Mouse (Mus musculus): ENCODE results near the gene Bco2. TPM values are rescaled to one million over a fixed set of nuclear protein-coding genes. Genes with fewer than 3 reads are reported as not detected.

The Bco2 gene
- polyA plus RNA-seq, 1 experiment from 2014 or later = 0.12 TPM

DNA sequence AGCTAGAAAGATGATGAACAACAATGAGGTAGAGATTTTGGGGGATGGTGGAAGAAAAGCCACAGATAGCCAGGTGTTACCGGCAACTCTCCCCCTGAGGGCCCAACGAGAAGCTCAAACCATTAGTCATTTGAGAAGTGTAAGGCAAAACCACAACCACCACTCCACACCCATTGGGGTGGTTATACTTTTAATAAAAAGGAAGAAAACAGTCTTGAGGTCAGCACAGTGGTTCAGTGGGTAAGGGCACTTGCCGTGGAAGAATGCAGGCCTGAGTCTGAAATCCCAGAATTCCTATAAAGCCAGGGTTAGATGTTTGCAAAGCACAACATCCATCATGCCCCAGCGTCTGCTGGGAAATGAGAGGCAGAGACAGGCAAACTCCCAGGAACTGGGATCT, 17.7 kb downstream of the Bco2 start:
- H3K9ac ChIP-seq (ENCODE audit: low read length) = no peak overlapping the region
- H3K27ac ChIP-seq (replicated peaks in 1 of 2; ENCODE audit: control insufficient read depth in 1 of 2, insufficient read depth in 1 of 2, low read depth in 2 of 2, low read length in 2 of 2) = no peak overlapping the region
- H3K4me1 ChIP-seq (ENCODE audit: control insufficient read depth in 2 of 2, insufficient read depth in 2 of 2, low read length in 2 of 2) = no peaks in the 10 kb centered on the region
- no peaks in the 10 kb centered on the region for H3K36me3 ChIP-seq (ENCODE audit: control insufficient read depth, insufficient read depth, low read length)
- no peak overlapping the region for H3K4me3 ChIP-seq (ENCODE audit: control insufficient read depth in 1 of 2, insufficient read depth in 1 of 2, low read depth in 1 of 2, low read length in 2 of 2)
- ATAC-seq (ENCODE audit: insufficient number of reproducible peaks, insufficient read depth, low FRiP score, low read depth) = no peak
- H3K4me2 ChIP-seq (ENCODE audit: low read length) = no peak overlapping the region
- no peaks in the 10 kb centered on the region for H3K9me3 ChIP-seq (ENCODE audit: control insufficient read depth, low read length)
- 76% methylated on average over 4 of the region's 4 CpGs for WGBS
- H3K27me3 ChIP-seq (ENCODE audit: control insufficient read depth, insufficient read depth, low read length) = no peaks in the 10 kb centered on the region

DNA sequence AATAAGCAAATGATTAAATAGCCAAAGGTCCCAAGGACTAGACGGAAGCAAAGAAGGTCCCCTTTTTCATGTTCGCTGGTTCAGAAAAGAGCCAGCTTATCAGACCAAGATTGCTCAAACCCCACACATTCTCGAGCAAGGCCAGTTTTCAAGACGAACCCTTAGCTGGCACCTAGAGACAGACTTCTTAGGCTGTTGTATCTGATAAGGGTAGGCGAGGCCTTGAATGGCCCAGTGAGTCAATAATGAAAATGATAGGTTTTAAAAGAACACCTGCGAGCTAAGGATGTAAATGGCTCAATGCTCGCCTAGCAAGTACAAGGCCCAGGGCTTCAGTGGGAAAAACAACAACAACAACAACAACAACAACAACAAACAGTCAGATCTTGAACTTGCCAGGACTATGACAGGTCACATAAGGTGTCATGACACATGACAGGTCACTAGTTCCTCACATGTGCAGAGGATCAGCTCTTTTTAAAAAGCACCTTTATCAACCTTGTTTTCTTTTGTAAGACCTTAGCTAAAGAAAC, 18.3 kb downstream of the Bco2 start:
- Histone ChIP-seq H3K4me2 (ENCODE audit: low read length) (no peak overlapping the region), H3K9ac (ENCODE audit: low read length) (no peak overlapping the region)
- 70% methylated on average over 7 of the region's 7 CpGs for WGBS

DNA sequence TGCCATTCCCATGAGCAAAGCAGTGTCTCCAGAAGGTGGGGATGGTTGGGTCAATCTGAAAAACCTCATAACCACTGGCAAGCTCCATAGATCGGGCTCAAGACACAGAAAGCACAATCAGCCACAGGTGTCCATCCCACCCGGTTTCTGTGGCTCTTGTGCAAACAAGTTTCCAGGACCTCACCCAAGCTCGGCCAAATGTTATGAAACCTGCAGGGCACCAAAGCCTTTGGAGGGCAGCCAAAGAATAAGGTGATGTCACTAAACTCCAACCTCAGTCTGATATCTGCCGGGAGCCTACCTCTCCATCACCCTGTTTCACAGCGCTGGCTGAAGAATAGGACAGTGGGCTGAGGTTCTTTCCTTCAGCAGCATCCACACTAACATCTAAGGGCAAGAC, 19.1 kb downstream of the Bco2 start:
- no peak overlapping the region for H3K4me3 ChIP-seq (ENCODE audit: control insufficient read depth in 1 of 2, insufficient read depth in 1 of 2, low read depth in 1 of 2, low read length in 2 of 2)
- H3K4me1 ChIP-seq (ENCODE audit: control insufficient read depth in 2 of 2, insufficient read depth in 2 of 2, low read length in 2 of 2) = no peaks in the 10 kb centered on the region
- no peak overlapping the region for H3K9ac ChIP-seq (ENCODE audit: low read length)
- H3K4me2 ChIP-seq (ENCODE audit: low read length) = no peak overlapping the region
- no peaks in the 10 kb centered on the region for H3K27me3 ChIP-seq (ENCODE audit: control insufficient read depth, insufficient read depth, low read length)
- no peak for ATAC-seq (ENCODE audit: insufficient number of reproducible peaks, insufficient read depth, low FRiP score, low read depth)
- 65% methylated on average over 5 of the region's 5 CpGs for WGBS
- H3K27ac ChIP-seq (replicated peaks in 1 of 2; ENCODE audit: control insufficient read depth in 1 of 2, insufficient read depth in 1 of 2, low read depth in 2 of 2, low read length in 2 of 2) = no peak overlapping the region
- H3K9me3 ChIP-seq (ENCODE audit: control insufficient read depth, low read length) = no peaks in the 10 kb centered on the region
- H3K36me3 ChIP-seq (ENCODE audit: control insufficient read depth, insufficient read depth, low read length) = no peaks in the 10 kb centered on the region

More for the DNA sequence above, 18.3 kb downstream of the Bco2 start:
- H3K27me3 ChIP-seq (ENCODE audit: control insufficient read depth, insufficient read depth, low read length) = no peaks in the 10 kb centered on the region
- H3K9me3 ChIP-seq (ENCODE audit: control insufficient read depth, low read length) = no peaks in the 10 kb centered on the region
- no peaks in the 10 kb centered on the region for H3K4me1 ChIP-seq (ENCODE audit: control insufficient read depth in 2 of 2, insufficient read depth in 2 of 2, low read length in 2 of 2)
- no peak overlapping the region for H3K4me3 ChIP-seq (ENCODE audit: control insufficient read depth in 1 of 2, insufficient read depth in 1 of 2, low read depth in 1 of 2, low read length in 2 of 2)
- ATAC-seq (ENCODE audit: insufficient number of reproducible peaks, insufficient read depth, low FRiP score, low read depth) = no peak
- H3K36me3 ChIP-seq (ENCODE audit: control insufficient read depth, insufficient read depth, low read length) = no peaks in the 10 kb centered on the region
- H3K27ac ChIP-seq (replicated peaks in 1 of 2; ENCODE audit: control insufficient read depth in 1 of 2, insufficient read depth in 1 of 2, low read depth in 2 of 2, low read length in 2 of 2) = no peak overlapping the region

DNA sequence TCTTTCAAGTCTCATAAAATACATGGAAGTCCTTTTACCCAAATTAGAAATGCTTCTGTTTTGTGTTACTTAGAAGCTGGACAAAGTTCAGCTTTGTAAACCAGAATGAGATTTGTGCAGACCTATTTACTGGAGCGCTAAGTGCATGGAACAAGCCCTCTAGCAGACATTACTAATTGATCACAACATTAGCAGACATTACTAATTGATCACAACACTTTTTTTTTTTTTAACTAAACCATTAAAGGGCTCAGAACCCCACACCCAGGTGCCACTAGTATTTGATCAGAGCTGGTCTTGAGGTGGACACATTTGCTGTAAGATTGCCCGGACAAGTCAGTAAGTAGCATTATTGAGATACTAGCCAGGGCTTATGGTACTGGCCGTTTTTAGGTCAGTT, 21.2 kb downstream of the Bco2 start:
- 74% methylated on average over 3 of the region's 3 CpGs for WGBS
- Histone ChIP-seq H3K27ac (replicated peaks in 1 of 2; ENCODE audit: control insufficient read depth in 1 of 2, insufficient read depth in 1 of 2, low read depth in 2 of 2, low read length in 2 of 2) (no peak overlapping the region), H3K4me1 (ENCODE audit: control insufficient read depth in 2 of 2, insufficient read depth in 2 of 2, low read length in 2 of 2) (no peaks in the 10 kb centered on the region), H3K4me3 (ENCODE audit: control insufficient read depth in 1 of 2, insufficient read depth in 1 of 2, low read depth in 1 of 2, low read length in 2 of 2) (no peak overlapping the region), H3K27me3 (ENCODE audit: control insufficient read depth, insufficient read depth, low read length) (no peaks in the 10 kb centered on the region), H3K9ac (ENCODE audit: low read length) (no peak overlapping the region), H3K36me3 (ENCODE audit: control insufficient read depth, insufficient read depth, low read length) (no peaks in the 10 kb centered on the region), H3K9me3 (ENCODE audit: control insufficient read depth, low read length) (no peaks in the 10 kb centered on the region), H3K4me2 (ENCODE audit: low read length) (no peak overlapping the region)
- no peak for ATAC-seq (ENCODE audit: insufficient number of reproducible peaks, insufficient read depth, low FRiP score, low read depth)

DNA sequence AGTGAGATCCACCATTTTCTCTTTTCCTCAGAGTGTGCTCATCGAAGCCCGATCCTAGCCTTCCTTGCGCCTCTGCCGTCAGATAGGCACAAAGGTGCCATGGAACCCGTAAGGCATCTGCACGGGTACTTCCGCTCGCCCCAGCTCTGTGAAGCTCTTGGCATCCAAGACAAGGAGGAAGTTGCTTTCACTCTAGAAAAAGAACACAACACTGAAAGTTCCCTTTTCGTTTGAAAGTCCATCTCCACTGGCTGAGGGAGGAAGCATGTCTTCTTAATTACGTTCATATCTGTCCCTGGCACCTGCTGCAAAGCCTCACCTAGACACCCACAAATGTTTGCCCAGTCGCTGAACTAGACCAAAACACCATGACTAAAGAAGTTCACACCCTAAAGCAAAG, 21.7 kb downstream of the Bco2 start:
- Histone ChIP-seq H3K9ac (ENCODE audit: low read length) (no peak overlapping the region), H3K27me3 (ENCODE audit: control insufficient read depth, insufficient read depth, low read length) (no peaks in the 10 kb centered on the region), H3K4me2 (ENCODE audit: low read length) (no peak overlapping the region), H3K9me3 (ENCODE audit: control insufficient read depth, low read length) (no peaks in the 10 kb centered on the region), H3K4me1 (ENCODE audit: control insufficient read depth in 2 of 2, insufficient read depth in 2 of 2, low read length in 2 of 2) (no peaks in the 10 kb centered on the region), H3K27ac (replicated peaks in 1 of 2; ENCODE audit: control insufficient read depth in 1 of 2, insufficient read depth in 1 of 2, low read depth in 2 of 2, low read length in 2 of 2) (no peak overlapping the region), H3K4me3 (ENCODE audit: control insufficient read depth in 1 of 2, insufficient read depth in 1 of 2, low read depth in 1 of 2, low read length in 2 of 2) (no peak overlapping the region), H3K36me3 (ENCODE audit: control insufficient read depth, insufficient read depth, low read length) (no peaks in the 10 kb centered on the region)
- WGBS = 70% methylated on average over 11 of the region's 11 CpGs
- ATAC-seq (ENCODE audit: insufficient number of reproducible peaks, insufficient read depth, low FRiP score, low read depth) = no peak

DNA sequence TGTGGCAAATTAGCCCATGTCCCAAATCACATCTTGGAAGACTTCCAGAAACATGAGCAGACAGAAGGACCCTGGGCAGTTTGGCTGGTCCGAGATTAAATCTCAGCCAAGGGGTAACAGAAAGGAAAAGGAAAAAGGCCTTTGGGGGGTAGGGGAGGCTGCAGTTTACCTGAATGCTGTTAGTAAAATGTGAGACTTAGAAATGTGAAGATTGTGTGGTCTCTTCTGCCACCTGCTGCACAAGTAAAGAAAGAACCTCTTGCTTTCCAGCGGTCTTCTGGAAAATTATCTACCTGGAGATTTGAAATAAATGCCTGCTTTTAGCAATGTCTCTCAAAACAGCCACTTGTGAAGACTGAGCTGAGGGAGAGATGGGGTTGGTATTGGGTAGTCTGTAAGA, 24.1 kb downstream of the Bco2 start:
- Histone ChIP-seq H3K4me2 (ENCODE audit: low read length) (no peak overlapping the region), H3K9me3 (ENCODE audit: control insufficient read depth, low read length) (no peaks in the 10 kb centered on the region), H3K27me3 (ENCODE audit: control insufficient read depth, insufficient read depth, low read length) (no peaks in the 10 kb centered on the region), H3K4me3 (ENCODE audit: control insufficient read depth in 1 of 2, insufficient read depth in 1 of 2, low read depth in 1 of 2, low read length in 2 of 2) (no peak overlapping the region), H3K9ac (ENCODE audit: low read length) (no peak overlapping the region), H3K4me1 (ENCODE audit: control insufficient read depth in 2 of 2, insufficient read depth in 2 of 2, low read length in 2 of 2) (peaks cover 2 to 6% of the 10 kb centered on the region in 2 experiments; a peak in 2 of 4 replicates), H3K36me3 (ENCODE audit: control insufficient read depth, insufficient read depth, low read length) (no peaks in the 10 kb centered on the region), H3K27ac (replicated peaks in 1 of 2; ENCODE audit: control insufficient read depth in 1 of 2, insufficient read depth in 1 of 2, low read depth in 2 of 2, low read length in 2 of 2) (no peak overlapping the region)
- ATAC-seq (ENCODE audit: insufficient number of reproducible peaks, insufficient read depth, low FRiP score, low read depth) = no peak
- WGBS = 28% methylated on average over 2 of the region's 2 CpGs

DNA sequence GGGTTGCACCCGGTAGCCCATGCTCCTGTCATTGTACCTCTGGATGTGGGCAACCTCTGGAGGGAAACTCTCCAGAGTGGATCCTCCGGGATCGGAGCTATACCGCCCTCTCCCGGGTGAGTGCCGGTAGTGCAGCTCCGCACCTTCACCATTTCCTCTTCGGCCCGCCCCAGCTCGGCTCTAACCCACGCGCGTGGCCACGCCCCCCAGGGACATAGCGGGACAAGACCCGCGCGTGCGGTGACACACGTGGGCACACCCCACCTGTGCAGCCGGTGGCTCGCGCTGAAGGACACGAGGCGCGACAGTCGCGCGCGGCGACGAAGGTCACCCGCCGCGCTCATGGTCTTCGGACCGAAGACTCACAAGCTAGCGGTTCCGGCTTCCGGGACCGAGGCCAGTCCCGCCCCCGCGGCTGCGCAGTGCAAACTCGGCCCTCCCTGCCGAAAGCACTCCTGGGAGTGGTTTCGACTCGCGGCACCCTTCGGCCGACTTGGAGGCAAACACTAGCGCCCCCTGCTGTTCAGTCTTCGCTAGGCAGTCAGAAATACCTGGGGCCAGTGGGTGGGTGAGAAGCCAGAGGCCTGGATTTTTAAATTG, 26.6 kb downstream of the Bco2 start, which contains the start of gene Pts:
Gene Pts, minus strand, starts transcription at position 432 of the 600 bp plus-strand sequence.
- Histone ChIP-seq H3K9ac (ENCODE audit: low read length) (peak within 1 kb of the TSS; percentile 85), H3K4me1 (ENCODE audit: control insufficient read depth in 2 of 2, insufficient read depth in 2 of 2, low read length in 2 of 2) (peaks cover 2 to 6% of the 10 kb centered on the region in 2 experiments; a peak in 2 of 4 replicates), H3K27me3 (ENCODE audit: control insufficient read depth, insufficient read depth, low read length) (no peaks in the 10 kb centered on the region), H3K4me3 (ENCODE audit: control insufficient read depth in 1 of 2, insufficient read depth in 1 of 2, low read depth in 1 of 2, low read length in 2 of 2) (peak within 1 kb of the TSS; percentile 77 to 94), H3K9me3 (ENCODE audit: control insufficient read depth, low read length) (no peaks in the 10 kb centered on the region), H3K27ac (replicated peaks in 1 of 2; ENCODE audit: control insufficient read depth in 1 of 2, insufficient read depth in 1 of 2, low read depth in 2 of 2, low read length in 2 of 2) (peak within 1 kb of the TSS; percentile 79), H3K4me2 (ENCODE audit: low read length) (peak within 1 kb of the TSS; percentile 77), H3K36me3 (ENCODE audit: control insufficient read depth, insufficient read depth, low read length) (peaks cover 12% of the 10 kb centered on the region)
- WGBS = under 1% methylated on average over 50 of the region's 54 CpGs
- ATAC-seq (ENCODE audit: insufficient number of reproducible peaks, insufficient read depth, low FRiP score, low read depth) = peak; percentile 98

DNA sequence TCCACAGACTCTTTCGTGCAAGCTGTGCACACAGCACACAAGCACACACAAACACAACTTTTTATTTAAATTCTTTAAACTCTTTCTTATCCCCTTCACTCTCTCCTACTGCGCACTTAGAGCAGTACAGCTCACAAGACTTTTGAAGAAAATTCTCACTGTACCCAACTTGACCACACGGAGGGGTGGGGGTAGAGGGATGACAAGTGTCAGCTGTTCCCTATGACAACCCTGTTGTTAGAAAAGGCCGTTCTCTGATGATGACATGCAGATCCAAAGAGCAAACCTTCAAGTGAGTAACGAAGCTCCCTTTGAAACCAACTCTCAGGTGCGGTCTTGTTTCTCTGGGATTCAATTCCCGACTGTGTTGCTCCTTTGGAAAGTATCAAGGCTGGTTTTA, 27.1 kb downstream of the Bco2 start:
- Histone ChIP-seq H3K27me3 (ENCODE audit: control insufficient read depth, insufficient read depth, low read length) (no peaks in the 10 kb centered on the region), H3K36me3 (ENCODE audit: control insufficient read depth, insufficient read depth, low read length) (peaks cover 12% of the 10 kb centered on the region), H3K4me1 (ENCODE audit: control insufficient read depth in 2 of 2, insufficient read depth in 2 of 2, low read length in 2 of 2) (peaks cover 2 to 6% of the 10 kb centered on the region in 2 experiments; a peak in 2 of 4 replicates), H3K4me3 (ENCODE audit: control insufficient read depth in 1 of 2, insufficient read depth in 1 of 2, low read depth in 1 of 2, low read length in 2 of 2) (peak overlapping the region; percentile 77 to 94), H3K9ac (ENCODE audit: low read length) (peak overlapping the region; percentile 85), H3K4me2 (ENCODE audit: low read length) (peak overlapping the region; percentile 77), H3K27ac (replicated peaks in 1 of 2; ENCODE audit: control insufficient read depth in 1 of 2, insufficient read depth in 1 of 2, low read depth in 2 of 2, low read length in 2 of 2) (no peak overlapping the region), H3K9me3 (ENCODE audit: control insufficient read depth, low read length) (no peaks in the 10 kb centered on the region)
- 35% methylated on average over 7 of the region's 7 CpGs for WGBS
- ATAC-seq (ENCODE audit: insufficient number of reproducible peaks, insufficient read depth, low FRiP score, low read depth) = no peak

All from heart, embryonic 14.5 days (tissue).